Mouse (Mus musculus) heart, postnatal 0 days (tissue): ENCODE results near the gene Gm11985. TPM values are rescaled to one million over a fixed set of nuclear protein-coding genes. Genes with fewer than 3 reads are reported as not detected.

Experiments
- ATAC-seq: fragments of 200-750 bp; cut with Nextera tagmentation; 2 replicates; pipeline ENCODE4 v1.8.0; 2017; ENCODE audit warnings: low read depth, moderate number of reproducible peaks, moderate library complexity; ENCODE audit not compliant: insufficient read depth
- DNase-seq: peaks from one replicate; pipeline ENCODE4 v3.0.0-alpha.2; 2016; ENCODE audit warnings: low spot score
- H3K27ac ChIP-seq: fragments of 300-500 bp; sonication (generic); 2 replicates; pipeline ENCODE4 v1.5.1; 2014; ENCODE audit warnings: low read depth, mild to moderate bottlenecking
- H3K27me3 ChIP-seq: fragments of 300-500 bp; sonication (generic); 2 replicates; pipeline ENCODE4 v1.6.1; 2014; ENCODE audit warnings: low read length, mixed read lengths; ENCODE audit not compliant: control insufficient read depth, insufficient read depth
- H3K36me3 ChIP-seq: fragments of 300-500 bp; sonication (generic); replicated peaks from 2 replicates; pipeline ENCODE4 v1.6.1; 2014; ENCODE audit warnings: low read length, mixed read lengths; ENCODE audit not compliant: control insufficient read depth, insufficient read depth
- H3K4me1 ChIP-seq: fragments of 300-500 bp; sonication (generic); 2 replicates; pipeline ENCODE4 v1.6.1; 2014; ENCODE audit warnings: antibody characterized with exemption; ENCODE audit not compliant: control insufficient read depth, insufficient read depth
- H3K4me2 ChIP-seq: fragments of 300-500 bp; sonication (generic); 2 replicates; pipeline ENCODE4 v1.6.1; 2014; ENCODE audit warnings: low read depth, mild to moderate bottlenecking, low read length, moderate library complexity
- H3K4me3 ChIP-seq: fragments of 300-500 bp; sonication (generic); 2 replicates; pipeline ENCODE4 v1.5.1; 2014; ENCODE audit warnings: low read depth, low read length
- H3K9ac ChIP-seq: fragments of 300-500 bp; sonication (generic); replicated peaks from 2 replicates; pipeline ENCODE4 v1.6.1; 2014; ENCODE audit warnings: low read depth, low read length, mixed read lengths
- H3K9me3 ChIP-seq: fragments of 300-500 bp; sonication (generic); replicated peaks from 2 replicates; pipeline ENCODE4 v1.6.1; 2016; ENCODE audit warnings: low read length; ENCODE audit not compliant: control insufficient read depth
- CTCF ChIP-seq: IDR thresholded peaks from 2 replicates; pipeline ENCODE4 v1.5.1; 2016; ENCODE audit warnings: antibody characterized with exemption, control low read depth, low read depth
- EP300 ChIP-seq: IDR thresholded peaks from 2 replicates; pipeline ENCODE4 v1.6.1; 2016; ENCODE audit warnings: antibody characterized with exemption, low read depth
- WGBS: fragments of 180-500 bp; shearing (Covaris S2); extraction: QIAGEN DNeasy Blood & Tissue Kit; methylation state at CpG from one replicate; pipeline ENCODE4 v1.1.7; 2014; 5-methylcytosine and 5-hydroxymethylcytosine counted together
- polyA plus RNA-seq: library from polyadenylated mRNA; unstranded; fragments of >200 nt; fragmentation: Nextera tagmentation; extraction: Ambion mirVana; gene quantifications from 2 replicates; pipeline ENCODE4 v1.2.1, GENCODE M21; 2015
- total RNA-seq: library from RNA; depleted of rRNA; stranded (reverse); fragments of >200 nt; gene quantifications from 2 replicates; pipeline ENCODE4 v1.2.3, GENCODE M21; 2014; ENCODE audit warnings: low replicate concordance

Gene Gm11985
- total and polyA plus RNA-seq, 2 experiments from 2014 or later: not detected

DNA sequence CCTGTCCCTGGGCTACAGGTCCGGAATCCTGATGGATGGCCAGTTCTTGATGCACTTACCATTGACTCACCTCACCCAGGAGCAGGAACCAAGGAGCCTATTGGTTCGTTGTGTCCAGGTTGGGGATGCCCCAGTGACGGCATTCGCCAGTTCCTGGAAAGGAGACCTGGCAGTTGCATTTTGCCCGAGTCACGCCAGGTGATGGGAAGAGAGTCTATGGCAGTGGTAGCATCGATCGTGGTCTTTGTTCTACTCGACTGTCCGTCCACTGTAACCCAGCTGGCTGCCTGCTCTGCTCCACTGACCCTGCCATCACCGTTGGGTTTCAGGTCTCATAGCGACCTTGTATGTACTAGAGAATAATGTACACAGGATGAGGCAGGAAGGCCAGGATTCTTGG is 36.0 kb downstream of the Gm11985 start:
- H3K9me3 ChIP-seq: no peaks in the 10 kb centered on the region
- DNase-seq (no peak), ATAC-seq (no peak)
- H3K4me3 ChIP-seq: no peak overlapping the region
- H3K27me3 ChIP-seq: no peaks in the 10 kb centered on the region
- H3K36me3 ChIP-seq: no peaks in the 10 kb centered on the region
- no peaks in the 10 kb centered on the region for H3K4me1 ChIP-seq
- H3K9ac ChIP-seq: no peak overlapping the region
- TF ChIP-seq CTCF: no peak
- no peak for TF ChIP-seq EP300
- no peak overlapping the region for H3K4me2 ChIP-seq
- H3K27ac ChIP-seq: no peak overlapping the region
- 87% methylated on average over 12 of the region's 12 CpGs for WGBS

GRCm38 (mm10) chr11:7150511-7150910 is 37.9 kb downstream of the Gm11985 start:
- H3K4me3 ChIP-seq: no peak overlapping the region

GRCm38 (mm10) chr11:7149471-7149870 is 38.9 kb downstream of the Gm11985 start:
- no peaks in the 10 kb centered on the region for H3K4me1 ChIP-seq
- ATAC-seq (no peak), DNase-seq (no peak)
- no peaks in the 10 kb centered on the region for H3K27me3 ChIP-seq
- H3K4me2 ChIP-seq: no peak overlapping the region
- H3K9me3 ChIP-seq: no peaks in the 10 kb centered on the region
- 65% methylated on average over 7 of the region's 7 CpGs for WGBS
- H3K27ac ChIP-seq: no peak overlapping the region; the same call in 1 of the 2 replicates
- no peak for TF ChIP-seq EP300
- TF ChIP-seq CTCF: no peak
- no peak overlapping the region for H3K9ac ChIP-seq
- H3K36me3 ChIP-seq: no peaks in the 10 kb centered on the region
- H3K4me3 ChIP-seq: no peak overlapping the region

More at GRCm38 (mm10) chr11:7150511-7150910, 37.9 kb downstream of the Gm11985 start:
- WGBS: 91% methylated on average over 8 of the region's 8 CpGs
- no peak for ATAC-seq
- TF ChIP-seq CTCF (no peak), EP300 (no peak)
- Histone ChIP-seq H3K4me2 (no peak overlapping the region), H3K9ac (no peak overlapping the region), H3K4me1 (no peaks in the 10 kb centered on the region), H3K27ac (no peak overlapping the region), H3K27me3 (no peaks in the 10 kb centered on the region), H3K36me3 (no peaks in the 10 kb centered on the region), H3K9me3 (no peaks in the 10 kb centered on the region)
- DNase-seq: no peak

- WGBS: 84% methylated on average over 7 of the region's 7 CpGs
- DNase-seq: no peak
- ATAC-seq: no peak
- H3K4me3 ChIP-seq: no peak overlapping the region
- no peaks in the 10 kb centered on the region for H3K4me1 ChIP-seq
- H3K9ac ChIP-seq: no peak overlapping the region
- H3K9me3 ChIP-seq: no peaks in the 10 kb centered on the region
- TF ChIP-seq CTCF (no peak), EP300 (no peak)
- H3K36me3 ChIP-seq: no peaks in the 10 kb centered on the region
- no peaks in the 10 kb centered on the region for H3K27me3 ChIP-seq
- no peak overlapping the region for H3K27ac ChIP-seq
- H3K4me2 ChIP-seq: no peak overlapping the region
Observed at GRCm38 (mm10) chr11:7147945-7148344, 40.4 kb downstream of the Gm11985 start.

GRCm38 (mm10) chr11:7147536-7147935 is 40.8 kb downstream of the Gm11985 start:
- Histone ChIP-seq H3K27ac (no peak overlapping the region), H3K4me2 (no peak overlapping the region), H3K27me3 (no peaks in the 10 kb centered on the region), H3K4me3 (no peak overlapping the region), H3K9ac (no peak overlapping the region), H3K4me1 (no peaks in the 10 kb centered on the region), H3K36me3 (no peaks in the 10 kb centered on the region), H3K9me3 (no peaks in the 10 kb centered on the region)
- TF ChIP-seq EP300: no peak
- TF ChIP-seq CTCF: no peak
- ATAC-seq: no peak
- WGBS: 80% methylated on average over 8 of the region's 8 CpGs
- no peak for DNase-seq

- TF ChIP-seq CTCF (no peak), EP300 (no peak)
- H3K27me3 ChIP-seq: no peaks in the 10 kb centered on the region
- H3K4me2 ChIP-seq: no peak overlapping the region
- H3K36me3 ChIP-seq: no peaks in the 10 kb centered on the region
- H3K9ac ChIP-seq: no peak overlapping the region
- no peak overlapping the region for H3K27ac ChIP-seq
- WGBS: 56% methylated on average over 4 of the region's 4 CpGs
- DNase-seq: no peak
- H3K9me3 ChIP-seq: no peaks in the 10 kb centered on the region
- H3K4me1 ChIP-seq: no peaks in the 10 kb centered on the region
- H3K4me3 ChIP-seq: no peak overlapping the region
- no peak for ATAC-seq
Observed at GRCm38 (mm10) chr11:7145221-7145620, 43.1 kb downstream of the Gm11985 start.
